Comparison of ENCODE assay signal across 9 mouse cellular contexts in the genomic region with DNA sequence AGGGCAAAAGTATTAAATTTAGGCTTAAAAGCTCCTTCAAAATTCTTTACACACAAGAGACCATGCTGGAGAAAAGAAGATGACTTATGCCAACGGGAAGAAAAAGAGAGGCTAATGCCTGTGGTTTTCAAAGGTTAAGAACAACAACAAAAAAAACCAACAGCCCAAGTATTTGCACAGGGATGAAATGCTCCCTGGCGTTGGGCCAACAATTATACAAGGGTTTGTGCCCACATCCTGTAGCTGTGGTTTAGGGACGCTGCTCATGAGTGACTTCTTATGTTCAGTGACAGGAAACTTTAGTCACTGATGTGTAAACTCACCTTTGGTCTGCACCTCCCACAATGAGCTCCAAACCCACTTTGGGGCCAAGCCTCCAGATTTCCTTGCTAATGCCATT.
DNase-seq lines count a peak whose midpoint lies in the region; ATAC-seq and TF ChIP-seq lines count a peak whose summit lies in the region.
"Had no signal": no experiment of that assay in that cellular context is flagged by ENCODE, and none has a peak within 500 bp of the region (broad histone marks: within the 10 kb centered on the region; RNA-seq: fewer than 3 reads in every experiment).

No protein-coding gene starts in this region.

- peak; percentile 32 for DNase-seq in hindbrain, postnatal 0 days (ENCODE audit: low spot score)
- DNase-seq in hindbrain, embryonic 10.5 days (ENCODE audit: low spot score) = no peak
- peak; percentile 1 for DNase-seq in c-Kit-positive CD71-positive TER-119-positive erythroid progenitor cells, embryonic 14.5 days (ENCODE audit: low spot score)
- peak; percentile 74 for DNase-seq in lung, postnatal 0 days (ENCODE audit: low spot score)
- peak; percentile 73 for DNase-seq in thymus, postnatal 0 days (ENCODE audit: low spot score)
- DNase-seq in layer of hippocampus, postnatal 36 days = no peak
- DNase-seq in ovary, postnatal 10 days (ENCODE audit: low spot score) = no peak
- no peak for DNase-seq in layer of hippocampus, postnatal 14 days (ENCODE audit: low spot score in 2 of 2)

- H3K27ac ChIP-seq in hindbrain, postnatal 0 days = no peak overlapping the region
- no peak overlapping the region for H3K27ac ChIP-seq in hindbrain, embryonic 10.5 days
- no peak overlapping the region for H3K27ac ChIP-seq in lung, postnatal 0 days (ENCODE audit: low read length)

- WGBS in hindbrain, postnatal 0 days = 50% methylated on average over 3 of the region's 3 CpGs
- 65% methylated on average over 3 of the region's 3 CpGs for WGBS in hindbrain, embryonic 10.5 days
- 19% methylated on average over 3 of the region's 3 CpGs for WGBS in lung, postnatal 0 days

- H3K9me3 ChIP-seq in hindbrain, postnatal 0 days (ENCODE audit: low read length) = no peaks in the 10 kb centered on the region
- no peaks in the 10 kb centered on the region for H3K9me3 ChIP-seq in hindbrain, embryonic 10.5 days
- no peaks in the 10 kb centered on the region for H3K9me3 ChIP-seq in lung, postnatal 0 days (ENCODE audit: low read length)
- H3K9me3 ChIP-seq: megakaryocyte, embryonic 14.5 days had no signal

- peak; percentile 88 for TF ChIP-seq EP300 in lung, postnatal 0 days (IDR thresholded peaks at IDR 0.05)

- no peak overlapping the region for H3K9ac ChIP-seq in hindbrain, postnatal 0 days (replicated peaks; ENCODE audit: low read length)
- no peak overlapping the region for H3K9ac ChIP-seq in lung, postnatal 0 days (replicated peaks; ENCODE audit: low read depth)

- H3K4me1 ChIP-seq in hindbrain, postnatal 0 days (ENCODE audit: insufficient read depth, low read length) = no peaks in the 10 kb centered on the region
- H3K4me1 ChIP-seq in hindbrain, embryonic 10.5 days (replicated peaks) = no peaks in the 10 kb centered on the region
- no peaks in the 10 kb centered on the region; the same call in 1 of the 2 replicates for H3K4me1 ChIP-seq in lung, postnatal 0 days (ENCODE audit: insufficient read depth, low read depth, low read length)

- no peak for TF ChIP-seq CTCF in hindbrain, postnatal 0 days (IDR thresholded peaks at IDR 0.05; ENCODE audit: low read depth)
- TF ChIP-seq CTCF in lung, postnatal 0 days (IDR thresholded peaks at IDR 0.05) = no peak

- H3K4me3 ChIP-seq in hindbrain, postnatal 0 days (ENCODE audit: low read length) = no peak overlapping the region
- H3K4me3 ChIP-seq in hindbrain, embryonic 10.5 days = no peak overlapping the region
- H3K4me3 ChIP-seq in lung, postnatal 0 days (ENCODE audit: low read depth, low read length) = no peak overlapping the region
- H3K4me3 ChIP-seq: megakaryocyte, embryonic 14.5 days had no signal

- no peaks in the 10 kb centered on the region for H3K36me3 ChIP-seq in hindbrain, postnatal 0 days (ENCODE audit: insufficient read depth, low read length)
- H3K36me3 ChIP-seq in hindbrain, embryonic 10.5 days = no peaks in the 10 kb centered on the region
- no peaks in the 10 kb centered on the region for H3K36me3 ChIP-seq in lung, postnatal 0 days (ENCODE audit: insufficient read depth, low read length)

- no peak for ATAC-seq in hindbrain, postnatal 0 days
- ATAC-seq in lung, postnatal 0 days = peak; percentile 70

- H3K4me2 ChIP-seq in hindbrain, postnatal 0 days (ENCODE audit: low read depth, low read length) = no peak overlapping the region
- no peak overlapping the region for H3K4me2 ChIP-seq in lung, postnatal 0 days (replicated peaks; ENCODE audit: low read depth, low read length)

- no peaks in the 10 kb centered on the region for H3K27me3 ChIP-seq in hindbrain, postnatal 0 days (ENCODE audit: insufficient read depth, low read length)
- H3K27me3 ChIP-seq in hindbrain, embryonic 10.5 days (ENCODE audit: insufficient read depth, poor library complexity, severe bottlenecking) = no peaks in the 10 kb centered on the region
- H3K27me3 ChIP-seq in lung, postnatal 0 days (replicated peaks; ENCODE audit: insufficient read depth, low read length) = no peaks in the 10 kb centered on the region
- H3K27me3 ChIP-seq: megakaryocyte, embryonic 14.5 days had no signal

Comparison
In these comparisons a context has a peak if more than half of its experiments do, and no peak if none do; other contexts are left out.
1. DNase-seq: peak in hindbrain, postnatal 0 days (single experiment), c-Kit-positive CD71-positive TER-119-positive erythroid progenitor cells, embryonic 14.5 days (single experiment), lung, postnatal 0 days (single experiment) and thymus, postnatal 0 days (single experiment); none in hindbrain, embryonic 10.5 days (single experiment), layer of hippocampus, postnatal 36 days (0 of 2), ovary, postnatal 10 days (single experiment) and layer of hippocampus, postnatal 14 days (0 of 2).